Mouse (Mus musculus): ENCODE results near the gene Pcgf3.

- TF ChIP-seq CTCF (IDR thresholded peaks at IDR 0.05; ENCODE audit: low read depth): no peak
- no peak for TF ChIP-seq EP300 (optimal IDR thresholded peaks at IDR 0.05)
Observed at GRCm38 (mm10) chr5:108466647-108467046, 5.6 kb downstream of the Pcgf3 start.
